Mouse (Mus musculus) right cerebral cortex, adult 2 months (tissue): ENCODE results near the gene Armcx4.
"Not testable (repeated sequence)": the region's sequence is repeated elsewhere in the genome, so short reads cannot be mapped to it uniquely, and the experiment has no call there.

Experiments used
- DNase-seq, 2 experiments: peaks; one replicate each; pipeline ENCODE4 v3.0.0; 2021 to 2022; ENCODE audit warnings: low spot score in 2 of 2

The Armcx4 gene

GRCm38 (mm10) chrX:134686267-134686666, at the start of gene Armcx4:
Armcx4 (plus strand) TSS chrX:134686519.
- peak; percentile 43 to 66 for DNase-seq

- DNase-seq, result no peak
Measured at GRCm38 (mm10) chrX:134641000-134641760, 45.1 kb upstream of the Armcx4 start.

GRCm38 (mm10) chrX:134646338-134646737, 40.0 kb upstream of the Armcx4 start:
- DNase-seq, result no peak

GRCm38 (mm10) chrX:134647421-134647820, 38.9 kb upstream of the Armcx4 start:
- DNase-seq, result no peak

GRCm38 (mm10) chrX:134648031-134648692, 38.2 kb upstream of the Armcx4 start:
- peak; percentile 82 to 88 for DNase-seq

GRCm38 (mm10) chrX:134652061-134652460, 34.3 kb upstream of the Armcx4 start:
- no peak for DNase-seq

GRCm38 (mm10) chrX:134661586-134661985, 24.7 kb upstream of the Armcx4 start:
- DNase-seq, result no peak

GRCm38 (mm10) chrX:134675022-134675421, 11.3 kb upstream of the Armcx4 start:
- no peak for DNase-seq

GRCm38 (mm10) chrX:134675959-134676358, 10.4 kb upstream of the Armcx4 start:
- DNase-seq, result no peak

GRCm38 (mm10) chrX:134684936-134685335, 1.4 kb upstream of the Armcx4 start:
- no peak for DNase-seq

GRCm38 (mm10) chrX:134686739-134687171, 436 bp downstream of the Armcx4 start:
- DNase-seq, result peak; percentile 17 to 19

- no peak for DNase-seq
Measured at GRCm38 (mm10) chrX:134689676-134690075, 3.4 kb downstream of the Armcx4 start.

- DNase-seq, result no peak
Measured at GRCm38 (mm10) chrX:134690871-134691539, 4.7 kb downstream of the Armcx4 start.

GRCm38 (mm10) chrX:134691540-134691935, 5.2 kb downstream of the Armcx4 start:
- DNase-seq, result no peak

- no peak for DNase-seq
Measured at GRCm38 (mm10) chrX:134716863-134717262, 30.5 kb downstream of the Armcx4 start.

- DNase-seq, result peak; percentile 58 to 72
Measured at GRCm38 (mm10) chrX:134717752-134718308, 31.5 kb downstream of the Armcx4 start, which contains the start of gene Armcx1. Armcx1 (plus strand) TSS chrX:134717963.

GRCm38 (mm10) chrX:134718524-134718923, 32.2 kb downstream of the Armcx4 start:
- peak; percentile 40 to 48 for DNase-seq

- not testable (repeated sequence) for DNase-seq
Measured at GRCm38 (mm10) chrX:134723762-134724161, 37.4 kb downstream of the Armcx4 start.

- DNase-seq, result no peak
Measured at GRCm38 (mm10) chrX:134729778-134730177, 43.5 kb downstream of the Armcx4 start.

GRCm38 (mm10) chrX:134737796-134738195, 51.5 kb downstream of the Armcx4 start:
- no peak for DNase-seq

GRCm38 (mm10) chrX:134739160-134739559, 52.8 kb downstream of the Armcx4 start:
- DNase-seq, result no peak

GRCm38 (mm10) chrX:134741862-134742261, 55.5 kb downstream of the Armcx4 start:
- DNase-seq, result no peak
